Mouse (Mus musculus): ENCODE data around the gene Stard13.

- TF ChIP-seq CTCF (IDR thresholded peaks at IDR 0.05; ENCODE audit: extremely low read depth, insufficient read length, insufficient replicate concordance, low read depth, low read length) (no peak), POLR2A (IDR thresholded peaks at IDR 0.05; ENCODE audit: low read depth, low read length) (no peak)
Measured at GRCm38 (mm10) chr5:151108955-151109354, 124.7 kb downstream of the Stard13 start.
